Mouse (Mus musculus): Measurements from ENCODE around the gene 4933434E20Rik. TPM values are rescaled to one million over a fixed set of nuclear protein-coding genes. Genes with fewer than 3 reads are reported as not detected.

4933434E20Rik gene
- polyA plus RNA-seq, 1 experiment from 2014 or later: 205 TPM

DNA sequence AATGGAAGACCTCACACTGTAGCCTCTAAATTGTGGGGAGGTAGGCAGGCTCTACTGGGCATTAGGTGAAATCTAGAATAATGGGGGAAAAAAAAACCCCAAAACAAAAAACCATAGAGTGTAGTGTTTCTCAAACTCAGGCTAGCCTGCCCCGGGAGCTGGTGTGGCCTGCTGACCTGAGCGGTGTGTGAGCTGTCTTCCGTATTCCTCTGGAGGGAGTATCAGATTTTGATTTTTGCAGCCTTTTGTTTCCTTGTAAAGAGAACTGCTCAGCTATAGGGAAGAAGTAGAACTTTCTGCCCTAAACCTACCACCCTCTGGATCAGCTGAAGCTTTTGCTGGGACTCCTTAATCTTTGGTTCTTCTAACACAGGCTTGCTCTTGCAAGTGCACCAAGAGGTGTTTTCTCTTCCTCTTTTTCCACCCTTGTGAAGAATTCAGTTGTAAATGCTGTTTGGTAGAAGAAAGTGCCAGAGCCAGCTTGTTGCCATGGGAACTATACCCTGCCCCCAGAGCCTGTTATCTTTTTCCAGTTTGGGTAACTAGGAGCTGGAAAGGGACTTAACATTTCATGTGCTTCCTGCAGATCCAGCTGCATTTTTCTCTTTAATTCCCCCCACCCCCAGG lies 32.4 kb downstream of the 4933434E20Rik start:
- ATAC-seq (ENCODE audit: low FRiP score, low read depth): no peak
- Histone ChIP-seq H3K4me1 (replicated peaks) (peaks cover 49% of the 10 kb centered on the region), H3K9ac (no peak overlapping the region), H3K4me2 (peak overlapping the region; percentile 23; the same call in 1 of the 2 replicates), H3K27me3 (no peaks in the 10 kb centered on the region), H3K9me3 (no peaks in the 10 kb centered on the region), H3K36me3 (peaks cover 18% of the 10 kb centered on the region), H3K27ac (replicated peaks) (peak overlapping the region; percentile 54), H3K4me3 (no peak overlapping the region)
- whole genome bisulfite sequencing: 22% methylated on average over 3 of the region's 3 CpGs

GRCm38 (mm10) chr3:90084790-90085189 lies 33.4 kb downstream of the 4933434E20Rik start:
- no peak overlapping the region for H3K9ac ChIP-seq
- ATAC-seq (ENCODE audit: low FRiP score, low read depth): no peak
- 78% methylated on average over 4 of the region's 4 CpGs for WGBS
- peaks cover 46% of the 10 kb centered on the region for H3K4me1 ChIP-seq (replicated peaks)
- peak overlapping the region; percentile 54; the same call in 1 of the 2 replicates for H3K27ac ChIP-seq (replicated peaks)
- no peak overlapping the region for H3K4me3 ChIP-seq
- H3K9me3 ChIP-seq: no peaks in the 10 kb centered on the region
- no peaks in the 10 kb centered on the region for H3K27me3 ChIP-seq
- H3K4me2 ChIP-seq: no peak overlapping the region
- H3K36me3 ChIP-seq: peaks cover 28% of the 10 kb centered on the region

DNA sequence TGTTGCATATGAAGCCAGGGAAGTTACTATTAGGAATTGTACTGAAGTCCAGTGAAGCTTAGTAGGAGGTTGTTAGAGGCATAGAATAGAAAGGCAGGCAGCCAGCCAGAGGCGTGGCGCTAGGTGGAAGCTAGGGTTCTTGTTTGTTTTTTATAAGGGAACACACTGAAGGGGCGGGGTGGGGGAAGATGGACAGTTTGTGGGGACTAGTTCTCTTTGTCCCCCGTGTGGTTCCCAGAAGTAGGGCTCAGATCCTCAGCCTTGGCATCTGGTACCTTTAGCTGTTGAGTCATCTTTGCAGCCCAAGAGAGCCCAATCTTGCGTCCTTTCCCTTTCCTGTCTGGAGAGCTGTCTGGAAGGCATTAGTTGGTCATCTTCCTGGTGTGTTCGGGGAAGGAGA lies 33.8 kb downstream of the 4933434E20Rik start:
- Histone ChIP-seq H3K27me3 (no peaks in the 10 kb centered on the region), H3K4me2 (no peak overlapping the region), H3K4me1 (replicated peaks) (peaks cover 46% of the 10 kb centered on the region), H3K4me3 (no peak overlapping the region), H3K36me3 (peaks cover 33% of the 10 kb centered on the region), H3K27ac (replicated peaks) (no peak overlapping the region), H3K9me3 (no peaks in the 10 kb centered on the region), H3K9ac (no peak overlapping the region)
- no peak for ATAC-seq (ENCODE audit: low FRiP score, low read depth)
- 86% methylated on average over 6 of the region's 6 CpGs for WGBS

DNA sequence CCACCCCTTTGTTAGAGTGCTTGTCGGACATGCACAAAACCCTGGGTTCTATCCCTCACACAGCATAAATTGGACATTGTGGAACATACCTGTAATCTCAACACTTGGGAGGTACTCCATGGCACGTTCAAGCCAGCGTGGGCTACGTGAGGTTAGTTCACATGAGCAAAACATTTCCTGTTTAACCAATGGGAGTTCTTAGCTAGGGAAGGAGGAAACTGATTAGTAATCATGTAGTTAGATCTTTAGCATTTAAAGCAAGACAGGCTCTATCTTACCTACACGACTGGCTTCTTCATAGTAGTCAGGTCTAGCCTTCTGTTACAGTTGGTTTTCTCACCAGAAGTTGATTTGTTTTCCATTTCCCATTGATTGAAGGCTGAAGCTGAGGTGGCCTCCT lies 34.6 kb downstream of the 4933434E20Rik start:
- H3K4me3 ChIP-seq: no peak overlapping the region
- peaks cover 41% of the 10 kb centered on the region for H3K36me3 ChIP-seq
- no peak for ATAC-seq (ENCODE audit: low FRiP score, low read depth)
- H3K27me3 ChIP-seq: no peaks in the 10 kb centered on the region
- H3K9me3 ChIP-seq: no peaks in the 10 kb centered on the region
- no peak overlapping the region for H3K27ac ChIP-seq (replicated peaks)
- no peak overlapping the region for H3K4me2 ChIP-seq
- peaks cover 43% of the 10 kb centered on the region for H3K4me1 ChIP-seq (replicated peaks)
- no peak overlapping the region for H3K9ac ChIP-seq
- WGBS: 95% methylated on average over 5 of the region's 5 CpGs

- H3K9me3 ChIP-seq: no peaks in the 10 kb centered on the region
- H3K4me3 ChIP-seq: no peak overlapping the region
- H3K4me1 ChIP-seq (replicated peaks): peaks cover 18% of the 10 kb centered on the region
- H3K9ac ChIP-seq: no peak overlapping the region
- 98% methylated on average over 2 of the region's 2 CpGs for WGBS
- no peak overlapping the region for H3K27ac ChIP-seq (replicated peaks)
- H3K4me2 ChIP-seq: no peak overlapping the region
- H3K27me3 ChIP-seq: no peaks in the 10 kb centered on the region
- H3K36me3 ChIP-seq: peaks cover 64% of the 10 kb centered on the region
- no peak for ATAC-seq (ENCODE audit: low FRiP score, low read depth)
These were observed 37.2 kb downstream of the 4933434E20Rik start for GRCm38 (mm10) chr3:90088617-90089016.

DNA sequence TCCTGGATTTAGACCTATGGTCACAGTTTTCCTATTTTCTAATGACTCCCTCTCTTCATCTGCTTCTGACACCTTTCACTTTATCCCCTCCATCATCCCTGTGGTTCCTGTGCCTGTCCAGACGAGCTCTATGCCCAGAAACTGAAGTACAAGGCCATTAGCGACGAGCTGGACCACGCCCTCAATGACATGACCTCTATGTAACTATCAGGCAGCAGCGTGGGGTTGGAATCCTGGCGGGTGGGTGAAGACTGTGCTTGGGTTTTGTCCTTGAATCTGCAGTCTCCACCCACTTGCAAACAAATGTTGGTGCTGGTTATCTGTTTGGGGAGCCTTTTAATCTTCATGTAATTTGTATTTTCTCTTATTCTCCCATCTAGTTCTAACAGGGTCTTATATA lies 39.5 kb downstream of the 4933434E20Rik start:
- H3K4me3 ChIP-seq: no peak overlapping the region
- H3K4me2 ChIP-seq: no peak overlapping the region
- ATAC-seq (ENCODE audit: low FRiP score, low read depth): no peak
- H3K9me3 ChIP-seq: no peaks in the 10 kb centered on the region
- no peaks in the 10 kb centered on the region for H3K4me1 ChIP-seq (replicated peaks)
- WGBS: 90% methylated on average over 6 of the region's 6 CpGs
- no peaks in the 10 kb centered on the region for H3K27me3 ChIP-seq
- peaks cover 77% of the 10 kb centered on the region for H3K36me3 ChIP-seq
- H3K9ac ChIP-seq: no peak overlapping the region
- H3K27ac ChIP-seq (replicated peaks): no peak overlapping the region

DNA sequence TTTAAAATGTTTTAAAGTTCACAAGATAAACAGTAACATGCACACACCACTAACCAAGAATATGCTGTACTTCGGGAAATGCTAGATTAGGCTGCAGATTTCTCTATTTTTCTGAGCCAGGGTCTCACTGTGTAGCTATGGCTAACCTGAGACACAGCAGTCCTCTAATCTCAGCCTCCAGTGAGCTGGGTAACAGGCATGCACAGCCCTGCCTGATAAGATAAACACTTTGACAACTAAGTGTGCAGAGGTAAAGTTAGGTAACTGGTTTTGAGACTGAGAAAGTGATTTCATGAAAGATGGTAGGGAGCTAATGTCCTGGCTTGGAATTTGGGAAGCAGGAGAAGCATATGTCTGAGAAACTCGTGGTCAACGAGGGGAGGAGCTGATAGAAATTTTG lies 43.0 kb downstream of the 4933434E20Rik start:
- H3K4me1 ChIP-seq (replicated peaks): no peaks in the 10 kb centered on the region
- no peak for ATAC-seq (ENCODE audit: low FRiP score, low read depth)
- 97% methylated on average over 3 of the region's 3 CpGs for WGBS
- H3K4me2 ChIP-seq: no peak overlapping the region
- no peak overlapping the region for H3K4me3 ChIP-seq
- peaks cover 65% of the 10 kb centered on the region for H3K36me3 ChIP-seq
- H3K27me3 ChIP-seq: no peaks in the 10 kb centered on the region
- H3K27ac ChIP-seq (replicated peaks): no peak overlapping the region
- no peak overlapping the region for H3K9ac ChIP-seq
- H3K9me3 ChIP-seq: no peaks in the 10 kb centered on the region

GRCm38 (mm10) chr3:90097928-90098327 lies 46.5 kb downstream of the 4933434E20Rik start:
- WGBS: 78% methylated on average over 5 of the region's 5 CpGs
- Histone ChIP-seq H3K27me3 (no peaks in the 10 kb centered on the region), H3K4me1 (replicated peaks) (no peaks in the 10 kb centered on the region), H3K4me3 (no peak overlapping the region), H3K27ac (replicated peaks) (no peak overlapping the region), H3K4me2 (no peak overlapping the region), H3K36me3 (peaks cover 36% of the 10 kb centered on the region), H3K9me3 (no peaks in the 10 kb centered on the region), H3K9ac (no peak overlapping the region)
- ATAC-seq (ENCODE audit: low FRiP score, low read depth): no peak

GRCm38 (mm10) chr3:90101010-90101409 lies 49.6 kb downstream of the 4933434E20Rik start:
- Histone ChIP-seq H3K27ac (replicated peaks) (no peak overlapping the region), H3K4me2 (no peak overlapping the region), H3K9me3 (no peaks in the 10 kb centered on the region), H3K27me3 (no peaks in the 10 kb centered on the region), H3K4me3 (no peak overlapping the region), H3K9ac (no peak overlapping the region), H3K4me1 (replicated peaks) (no peaks in the 10 kb centered on the region), H3K36me3 (peaks cover 18% of the 10 kb centered on the region)
- no peak for ATAC-seq (ENCODE audit: low FRiP score, low read depth)
- WGBS: 93% methylated on average over 3 of the region's 3 CpGs

DNA sequence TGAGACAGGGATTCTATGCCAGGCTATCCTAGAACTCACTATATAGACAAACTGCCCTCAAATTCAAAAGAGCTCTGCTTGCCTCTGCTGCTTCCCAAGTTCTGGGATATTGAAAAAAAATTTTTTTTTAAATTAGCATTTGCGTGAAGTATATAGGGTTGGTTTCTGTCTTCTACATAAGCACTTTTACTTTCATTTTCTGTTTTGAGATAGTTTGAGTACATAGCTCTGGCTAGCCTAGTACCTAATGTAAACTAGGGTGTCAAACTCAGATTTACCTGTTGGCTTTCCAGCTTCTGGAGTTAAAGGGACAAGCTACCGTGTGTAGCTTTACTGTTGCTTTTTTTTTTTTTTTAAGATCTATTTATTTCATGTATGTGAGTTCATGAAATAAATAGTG lies 50.2 kb downstream of the 4933434E20Rik start:
- 96% methylated on average over 2 of the region's 2 CpGs for WGBS
- Histone ChIP-seq H3K27ac (replicated peaks) (no peak overlapping the region), H3K27me3 (no peaks in the 10 kb centered on the region), H3K9me3 (no peaks in the 10 kb centered on the region), H3K9ac (no peak overlapping the region), H3K4me1 (replicated peaks) (no peaks in the 10 kb centered on the region), H3K4me2 (no peak overlapping the region), H3K36me3 (peaks cover 18% of the 10 kb centered on the region), H3K4me3 (no peak overlapping the region)
- no peak for ATAC-seq (ENCODE audit: low FRiP score, low read depth)

- Histone ChIP-seq H3K9ac (no peak overlapping the region), H3K4me1 (replicated peaks) (no peaks in the 10 kb centered on the region), H3K36me3 (peaks cover 18% of the 10 kb centered on the region), H3K27ac (replicated peaks) (no peak overlapping the region), H3K4me3 (no peak overlapping the region), H3K27me3 (no peaks in the 10 kb centered on the region), H3K4me2 (no peak overlapping the region), H3K9me3 (no peaks in the 10 kb centered on the region)
- WGBS: 90% methylated on average over 2 of the region's 2 CpGs
- no peak for ATAC-seq (ENCODE audit: low FRiP score, low read depth)
These were observed 50.8 kb downstream of the 4933434E20Rik start for GRCm38 (mm10) chr3:90102239-90102638.

GRCm38 (mm10) chr3:90103176-90103575 lies 51.7 kb downstream of the 4933434E20Rik start:
- no peak overlapping the region for H3K4me3 ChIP-seq
- WGBS: 93% methylated on average over 2 of the region's 2 CpGs
- no peak overlapping the region for H3K4me2 ChIP-seq
- H3K9me3 ChIP-seq: no peaks in the 10 kb centered on the region
- no peaks in the 10 kb centered on the region for H3K4me1 ChIP-seq (replicated peaks)
- H3K36me3 ChIP-seq: peaks cover 12% of the 10 kb centered on the region
- H3K27ac ChIP-seq (replicated peaks): no peak overlapping the region
- H3K27me3 ChIP-seq: no peaks in the 10 kb centered on the region
- no peak overlapping the region for H3K9ac ChIP-seq
- no peak for ATAC-seq (ENCODE audit: low FRiP score, low read depth)

GRCm38 (mm10) chr3:90103938-90104337 lies 52.5 kb downstream of the 4933434E20Rik start, which contains the start of gene Nup210l:
TSS of gene Nup210l (plus strand) at chr3:90104132.
- no peak within 1 kb of the TSS for H3K4me2 ChIP-seq
- 87% methylated on average over 13 of the region's 13 CpGs for WGBS
- ATAC-seq (ENCODE audit: low FRiP score, low read depth): no peak

More at GRCm38 (mm10) chr3:90103938-90104337, 52.5 kb downstream of the 4933434E20Rik start, which contains the start of gene Nup210l:
- Histone ChIP-seq H3K4me1 (replicated peaks) (no peaks in the 10 kb centered on the region), H3K4me3 (no peak within 1 kb of the TSS), H3K27ac (replicated peaks) (no peak within 1 kb of the TSS), H3K27me3 (no peaks in the 10 kb centered on the region), H3K9ac (no peak within 1 kb of the TSS), H3K9me3 (no peaks in the 10 kb centered on the region), H3K36me3 (peaks cover 5% of the 10 kb centered on the region)
